Mouse (Mus musculus): Measurements from ENCODE around the gene Gm9611.
"Not testable (repeated sequence)": the region's sequence is repeated elsewhere in the genome, so short reads cannot be mapped to it uniquely, and the experiment has no call there.

The Gm9611 gene

GRCm38 (mm10) chr14:42297258-42297657 is at the start of gene Gm9611:
TSS of gene Gm9611 (minus strand) at chr14:42297358.
- DNase-seq (ENCODE audit: extremely low read depth, insufficient read length, low spot score) = not testable (repeated sequence)

- DNase-seq (ENCODE audit: extremely low read depth, insufficient read length, low spot score) = not testable (repeated sequence)
Measured at GRCm38 (mm10) chr14:42309910-42310309, 12.8 kb upstream of the Gm9611 start, which contains the start of gene Gm7995. TSS of gene Gm7995 (plus strand) at chr14:42310210.

- DNase-seq (ENCODE audit: extremely low read depth, insufficient read length, low spot score) = not testable (repeated sequence)
Measured at GRCm38 (mm10) chr14:42259948-42260347, 37.2 kb downstream of the Gm9611 start, which contains the start of gene Gm17026. TSS of gene Gm17026 (minus strand) at chr14:42260048.

Measured in 3134 (cell line).